Mouse (Mus musculus) CD4-positive, CD25-positive, alpha-beta regulatory T cell (primary cell): ENCODE data around the gene Mvb12a. TPM values are rescaled to one million over a fixed set of nuclear protein-coding genes. Genes with fewer than 3 reads are reported as not detected.

Experiments
- polyA plus RNA-seq: library from polyadenylated mRNA; unstranded; fragments of 100-300 nt; shearing (Covaris generic); gene quantifications from one replicate; pipeline ENCODE4 v1.2.1, GENCODE M21; 2017

Gene Mvb12a
- polyA plus RNA-seq, result 96.2 TPM

DNA sequence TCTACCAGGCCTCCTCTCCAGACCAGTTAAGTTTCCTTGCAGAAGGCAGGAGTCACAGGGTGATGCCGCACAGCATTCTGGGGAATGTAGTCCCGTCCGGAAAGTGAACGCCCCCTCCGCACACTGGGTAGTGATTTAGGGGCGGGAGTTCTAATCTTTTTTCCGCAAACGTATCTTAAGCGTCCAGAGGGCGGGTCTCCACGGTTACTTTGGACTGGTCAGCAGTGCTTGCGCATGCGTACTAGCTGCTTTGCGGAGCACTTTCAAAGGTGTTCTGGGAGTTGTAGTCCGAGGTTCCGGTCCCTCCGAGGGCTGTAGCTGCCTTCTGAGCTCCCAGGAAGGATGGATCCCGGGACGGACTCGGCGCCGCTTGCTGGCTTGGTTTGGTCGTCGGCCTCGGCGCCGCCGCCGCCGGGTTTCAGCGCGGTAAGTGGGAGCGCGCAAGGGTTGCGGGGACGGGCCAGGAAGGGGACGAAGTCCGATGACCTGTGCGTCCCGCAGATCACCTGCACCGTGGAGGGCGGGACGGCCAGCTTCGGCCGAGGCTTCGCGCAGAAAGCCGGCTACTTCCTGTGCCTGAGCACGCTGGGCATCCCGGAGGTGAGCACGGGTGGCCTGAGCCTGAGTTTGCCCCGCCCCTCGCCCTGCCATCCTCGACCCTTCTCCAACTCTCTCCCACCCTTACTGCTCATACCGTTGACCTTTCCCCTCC, at the start of gene Mvb12a:
Mvb12a (plus strand) TSS at position 291 of the 712 bp plus-strand sequence.

DNA sequence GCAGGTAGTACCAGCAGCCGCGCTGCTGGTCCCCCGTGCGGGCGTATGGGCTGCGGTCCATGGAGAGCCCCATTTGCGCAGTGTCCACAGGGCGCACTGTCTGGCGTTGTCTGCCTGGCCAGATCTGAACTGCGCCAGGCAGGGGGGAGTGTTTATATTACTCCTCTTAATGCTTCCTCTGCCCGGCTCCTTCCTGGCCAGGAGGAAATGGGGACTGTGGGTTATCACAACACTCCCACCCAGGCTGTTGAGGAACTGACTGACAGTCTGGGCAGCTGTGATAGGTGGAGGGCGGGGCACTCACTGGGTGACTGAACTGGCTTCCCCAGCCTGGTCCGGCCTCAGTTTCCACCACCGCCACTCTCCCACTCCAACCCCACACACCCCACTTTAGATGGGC, 31.1 kb upstream of the Mvb12a start, which contains the start of gene Plvap:
Plvap (minus strand) TSS at position 109 of the 400 bp plus-strand sequence.

DNA sequence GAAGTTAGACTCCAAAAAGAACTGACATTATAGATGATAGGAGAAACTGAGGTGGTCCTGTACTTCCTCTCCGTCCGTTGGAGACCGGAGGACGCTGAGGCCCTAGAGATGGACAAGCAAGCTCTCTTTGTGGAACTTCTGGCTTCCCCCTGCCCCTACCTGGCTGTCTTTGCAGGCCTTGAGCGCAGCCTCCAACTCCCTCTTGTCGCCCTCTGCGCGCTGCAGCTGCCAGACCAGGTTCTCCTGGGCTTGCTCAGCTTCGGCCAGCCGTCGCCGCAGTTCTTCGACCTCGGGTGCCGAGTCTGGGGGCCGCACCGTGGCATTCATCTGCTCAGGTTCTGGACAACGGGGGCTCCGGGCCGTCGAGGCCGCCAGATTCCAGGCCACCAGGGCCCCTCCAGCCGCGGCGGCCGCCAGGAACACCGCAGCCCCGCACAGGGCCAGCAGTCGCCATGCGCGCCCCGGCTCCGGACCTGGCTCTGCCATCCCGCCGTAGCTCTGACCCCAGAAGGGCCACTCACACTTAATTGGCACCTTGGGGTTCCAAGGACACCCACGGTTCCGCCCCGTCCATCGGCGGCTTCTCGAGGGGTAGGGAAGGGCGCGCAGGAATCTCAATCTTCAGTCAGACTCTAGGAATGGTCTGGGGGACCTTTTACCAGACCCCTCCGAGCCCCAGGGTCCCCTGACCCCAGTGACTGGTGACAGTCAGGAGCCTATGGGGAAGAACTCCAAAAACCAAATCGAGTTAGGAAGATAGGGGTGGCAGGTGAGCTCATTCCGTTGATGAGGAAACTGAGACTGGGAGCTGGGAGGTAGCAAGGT, 17.3 kb upstream of the Mvb12a start, which contains the start of gene Ccdc194:
Ccdc194 (minus strand) TSS at position 486 of the 825 bp plus-strand sequence.

DNA sequence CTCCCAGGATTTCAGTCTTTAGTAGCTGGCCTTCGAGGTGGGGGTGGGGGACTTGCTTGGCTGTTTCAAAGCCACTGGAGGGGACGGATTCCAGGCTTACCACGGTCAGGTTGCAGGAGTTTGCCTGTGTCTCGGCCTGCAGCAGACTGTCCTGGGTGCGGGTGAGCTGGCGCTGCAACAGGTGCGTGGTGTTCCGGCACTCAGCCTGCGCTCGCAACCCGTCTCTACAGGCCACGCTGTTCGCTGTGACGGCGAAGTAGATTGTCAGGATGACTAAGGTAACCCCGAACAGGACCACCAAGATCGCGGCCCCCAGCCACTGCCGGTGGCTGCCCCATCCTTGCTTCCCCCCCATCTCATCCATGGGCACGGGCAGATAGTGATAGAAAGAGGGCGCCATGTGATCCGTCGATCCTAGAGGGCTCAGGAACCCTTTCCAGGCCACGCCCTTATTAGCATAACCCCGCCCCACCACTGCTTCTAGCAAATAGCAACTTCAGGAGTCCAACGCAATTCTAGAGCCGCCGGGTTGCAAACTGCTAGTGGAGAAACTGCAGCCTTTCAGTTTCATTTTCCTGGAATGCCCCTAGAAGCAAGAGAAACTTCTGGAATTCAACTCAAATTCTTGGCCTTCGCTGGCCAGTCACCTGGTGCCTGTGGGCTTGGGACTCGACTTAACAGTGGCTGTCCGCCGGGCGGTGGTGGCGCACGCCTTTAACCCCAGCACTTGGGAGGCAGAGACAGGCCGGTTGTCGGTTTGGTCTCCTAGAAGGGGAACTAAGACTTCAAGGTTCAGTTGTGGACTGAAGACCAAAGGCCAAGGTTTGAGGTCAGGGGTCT, 5.5 kb upstream of the Mvb12a start, which contains the start of gene Bst2:
Bst2 (minus strand) TSS at position 429 of the 840 bp plus-strand sequence.

DNA sequence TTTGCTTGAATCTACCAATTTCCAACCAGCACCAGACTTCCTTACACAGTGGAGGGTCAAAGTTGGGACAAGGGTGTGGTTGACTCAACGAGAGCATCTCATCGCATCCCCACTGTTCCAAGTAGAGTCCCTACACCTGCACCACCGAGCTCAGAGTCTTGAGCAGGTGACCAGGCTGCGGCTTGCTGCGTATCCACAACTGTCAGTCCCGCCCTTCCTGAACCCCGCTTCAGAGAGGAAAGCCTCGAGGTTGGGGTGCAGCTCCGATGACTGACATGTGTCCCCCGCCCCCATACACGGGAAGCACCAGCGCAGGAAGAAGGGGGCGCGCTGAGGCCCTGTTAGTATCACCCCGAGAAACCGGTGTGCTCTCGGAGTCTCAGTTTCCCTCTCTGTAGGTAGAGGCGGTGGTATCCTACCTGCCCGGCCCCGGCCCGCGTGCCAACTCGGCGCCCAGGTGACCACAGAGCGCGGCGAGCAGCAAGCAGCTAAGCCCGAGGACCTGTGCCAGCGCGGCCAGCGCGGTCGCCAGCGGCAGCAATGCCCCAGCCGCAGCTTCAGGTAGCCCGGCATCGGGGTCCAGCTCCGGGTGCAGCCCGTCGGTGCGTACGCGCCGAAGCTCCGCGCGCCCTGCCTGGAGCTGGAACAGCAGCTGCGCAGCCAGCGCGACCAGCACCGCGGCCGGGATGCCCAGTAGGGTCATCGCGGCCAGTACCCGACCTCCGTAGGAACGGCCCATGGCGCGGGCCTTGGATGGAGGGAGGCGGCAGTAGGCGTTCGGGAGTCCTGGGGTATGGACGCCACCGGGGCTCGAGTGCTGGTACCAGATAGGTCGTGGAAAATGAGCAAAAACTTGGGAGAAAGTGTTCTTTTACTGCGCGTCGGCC, 15.6 kb downstream of the Mvb12a start, which contains the start of gene Tmem221:
Tmem221 (minus strand) TSS at position 801 of the 887 bp plus-strand sequence.

DNA sequence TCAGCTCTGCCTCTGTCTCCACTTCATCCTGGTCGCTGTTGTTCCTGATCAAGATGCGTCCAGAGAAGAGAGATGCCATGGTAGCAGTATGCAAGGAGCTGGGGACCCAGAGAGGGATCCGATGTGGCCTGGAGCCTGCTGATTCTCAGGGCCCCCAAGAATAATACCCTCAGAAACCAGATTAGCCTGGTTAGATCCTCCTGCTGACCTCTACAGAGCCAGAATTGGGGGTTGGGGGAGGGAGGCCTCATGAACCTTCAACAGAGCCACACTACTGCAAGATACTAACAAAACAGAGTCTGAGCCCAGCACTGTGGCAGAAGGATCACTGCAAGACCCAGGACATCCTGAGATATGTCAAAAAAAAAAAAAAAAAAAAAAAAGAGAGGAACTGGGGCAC, 23.8 kb downstream of the Mvb12a start, which contains the start of gene Nxnl1:
Nxnl1 (minus strand) TSS at position 101 of the 400 bp plus-strand sequence.

DNA sequence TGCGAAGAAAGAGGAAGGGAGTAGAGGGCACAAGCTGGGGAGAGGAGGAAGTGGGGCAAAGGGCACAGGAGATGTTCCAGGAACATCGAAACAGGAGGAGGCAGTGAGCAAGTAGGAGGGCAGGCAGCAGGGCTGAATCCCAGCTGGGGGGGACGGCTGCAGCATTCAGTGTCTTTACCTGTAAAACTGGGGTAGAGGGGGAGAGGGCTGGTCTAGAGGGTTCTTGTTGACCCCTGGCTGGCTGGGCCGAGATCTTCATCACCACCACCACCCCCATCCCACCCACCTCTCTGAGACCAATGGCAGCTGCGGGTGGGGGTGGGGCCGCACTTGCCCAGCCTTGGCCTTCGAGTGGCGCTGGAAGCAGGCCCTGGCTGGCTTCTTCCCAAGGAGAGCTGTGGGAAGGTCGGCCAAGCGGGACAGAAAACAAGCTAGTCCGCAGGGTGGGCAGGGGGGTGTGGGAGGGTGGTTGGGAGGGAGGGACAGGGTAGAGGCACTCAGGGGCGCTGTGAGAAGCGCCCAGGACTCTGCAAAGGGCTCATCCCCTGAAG, 25.7 kb downstream of the Mvb12a start, which contains the start of gene Slc27a1:
Slc27a1 (plus strand) TSS at position 496 of the 551 bp plus-strand sequence.

DNA sequence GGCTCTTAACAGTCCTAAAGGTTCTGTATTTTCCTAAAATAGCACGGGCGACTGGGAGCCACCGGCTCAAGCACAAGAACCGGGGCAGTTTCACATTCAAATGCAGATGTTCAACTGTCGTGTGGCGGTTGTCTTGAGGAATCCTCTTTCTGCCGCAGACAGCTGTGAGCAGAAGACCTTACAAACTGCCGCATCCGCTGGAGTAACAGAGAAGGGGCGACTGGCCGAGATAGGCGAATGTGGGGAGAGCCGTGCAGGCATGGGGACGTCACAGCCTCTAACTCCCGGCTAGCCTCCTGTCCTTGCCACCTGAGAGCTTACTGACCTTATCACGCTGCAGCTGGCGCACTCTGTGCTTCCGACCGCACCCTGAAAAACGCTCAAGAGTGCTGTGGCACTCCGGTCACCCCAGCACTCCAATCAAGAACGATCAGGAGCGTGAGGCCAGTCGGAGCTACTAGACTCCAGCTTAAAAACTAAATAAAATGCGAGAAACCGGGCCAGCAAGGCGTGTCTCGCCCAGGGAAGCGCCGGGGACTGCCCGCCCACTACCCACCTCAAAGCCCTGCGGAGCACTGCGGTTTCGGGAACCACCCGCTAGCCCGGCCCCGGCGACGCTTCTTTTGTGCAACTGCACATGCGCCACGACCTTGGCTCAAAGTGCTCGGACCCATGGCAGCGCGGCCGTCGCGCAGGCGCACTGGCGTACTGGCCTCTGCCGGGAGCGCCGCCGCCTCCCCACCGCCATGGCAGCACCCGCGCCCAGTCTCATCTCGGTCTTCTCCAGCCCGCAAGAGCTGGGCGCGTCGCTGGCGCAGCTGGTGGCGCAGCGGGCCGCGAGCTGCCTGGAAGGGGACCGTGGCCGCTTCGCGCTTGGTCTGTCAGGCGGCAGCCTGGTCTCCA, 49.0 kb downstream of the Mvb12a start, which contains the start of gene Pgls:
Pgls (plus strand) TSS at position 706 of the 903 bp plus-strand sequence.

DNA sequence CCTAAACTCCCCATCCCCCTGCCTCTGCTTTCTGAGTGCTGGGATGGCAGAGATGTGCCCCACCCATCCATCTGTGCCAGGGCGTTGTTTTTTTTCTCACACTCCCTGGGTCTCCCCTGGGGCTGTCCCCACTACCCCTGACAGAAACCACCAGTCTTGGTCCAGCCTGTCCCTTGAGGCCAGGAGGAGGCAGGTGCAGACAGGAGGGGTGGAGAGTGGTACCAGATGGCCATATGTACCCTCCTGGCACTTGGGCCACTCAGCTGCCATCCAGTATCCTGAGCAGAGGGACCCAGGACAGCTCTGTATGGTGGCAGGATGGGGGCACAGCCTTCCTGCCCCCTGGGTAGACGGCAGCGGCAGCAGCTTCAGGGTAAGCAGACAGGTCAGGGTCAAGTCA, 54.7 kb downstream of the Mvb12a start, which contains the start of gene Fam129c:
Fam129c (plus strand) TSS at position 198 of the 400 bp plus-strand sequence.

Other genes with a start within 250 kb of the Mvb12a start
- 143 TPM for gene Use1, start 176.1 kb upstream of the Mvb12a start, polyA plus RNA-seq
- gene Ocel1, start 171.6 kb upstream of the Mvb12a start, polyA plus RNA-seq, result 19.0 TPM
- 8.1 TPM for gene Nr2f6, start 161.0 kb upstream of the Mvb12a start, polyA plus RNA-seq
- 0.26 TPM for gene Ushbp1, start 147.1 kb upstream of the Mvb12a start, polyA plus RNA-seq
- 116 TPM for gene Babam1, start 146.1 kb upstream of the Mvb12a start, polyA plus RNA-seq
- 1.4 TPM for gene Ankle1, start 136.9 kb upstream of the Mvb12a start, polyA plus RNA-seq
- 156 TPM for gene Abhd8, start 79.3 kb upstream of the Mvb12a start, polyA plus RNA-seq
- gene Mrpl34, start 78.0 kb upstream of the Mvb12a start, polyA plus RNA-seq, result 72.6 TPM
- 106 TPM for gene Dda1, start 73.7 kb upstream of the Mvb12a start, polyA plus RNA-seq
- 16.2 TPM for gene Ano8, start 57.0 kb upstream of the Mvb12a start, polyA plus RNA-seq
- gene Gtpbp3, start 54.8 kb upstream of the Mvb12a start, polyA plus RNA-seq, result 10.7 TPM
- 0.55 TPM for gene Plvap, start 31.2 kb upstream of the Mvb12a start, polyA plus RNA-seq
- 0.19 TPM for gene Ccdc194, start 17.2 kb upstream of the Mvb12a start, polyA plus RNA-seq
- 116 TPM for gene Bst2, start 5.5 kb upstream of the Mvb12a start, polyA plus RNA-seq
- gene Tmem221, start 15.9 kb downstream of the Mvb12a start, polyA plus RNA-seq, result 2.2 TPM
- 0.25 TPM for gene Nxnl1, start 23.7 kb downstream of the Mvb12a start, polyA plus RNA-seq
- gene Slc27a1, start 26.0 kb downstream of the Mvb12a start, polyA plus RNA-seq, result 15.6 TPM
- gene Pgls, start 49.3 kb downstream of the Mvb12a start, polyA plus RNA-seq, result 115 TPM
- gene Fam129c, start 54.7 kb downstream of the Mvb12a start, polyA plus RNA-seq, result 13.0 TPM
- gene Colgalt1, start 68.1 kb downstream of the Mvb12a start, polyA plus RNA-seq, result 51.1 TPM
- gene Unc13a, start 128.8 kb downstream of the Mvb12a start, polyA plus RNA-seq, result 0.63 TPM
- gene Jak3, start 133.4 kb downstream of the Mvb12a start, polyA plus RNA-seq, result 166 TPM
- gene Insl3, start 146.3 kb downstream of the Mvb12a start, polyA plus RNA-seq, result 47.0 TPM
- 6.1 TPM for gene B3gnt3, start 158.9 kb downstream of the Mvb12a start, polyA plus RNA-seq
- gene Fcho1, start 182.8 kb downstream of the Mvb12a start, polyA plus RNA-seq, result 249 TPM